Mouse (Mus musculus) left cerebral cortex, postnatal 36 days (tissue): ENCODE measurements around the gene Gm47985. TPM values are rescaled to one million over a fixed set of nuclear protein-coding genes. Genes with fewer than 3 reads are reported as not detected.
"Not testable (repeated sequence)": the region's sequence is repeated elsewhere in the genome, so short reads cannot be mapped to it uniquely, and the experiment has no call there.

Experiments used
- DNase-seq, 2 experiments: peaks; one replicate each; pipeline ENCODE4 v3.0.0; 2021 to 2022; ENCODE audit warnings: low spot score in 2 of 2, mixed read lengths in 1 of 2
- intact Hi-C: fragments of 180-260 bp; cut with DNase I; formaldehyde crosslinking; loops from one replicate; pipeline ENCODE4 v1.15.1; 2025
- total RNA-seq, 2 experiments: library from RNA; stranded (reverse); gene quantifications; 2 replicates each; pipeline ENCODE4 v1.2.3; 2021

Gene Gm47985
- total RNA-seq, result not detected

- intact Hi-C loops, DNase-seq: not testable (repeated sequence)
Observed at GRCm38 (mm10) chr1:151182266-151182665, at the start of gene Gm47985. Gm47985 (plus strand) TSS chr1:151182537.

GRCm38 (mm10) chr1:151132686-151133085, 49.7 kb upstream of the Gm47985 start:
- DNase-seq, result no peak
- intact Hi-C loops, result no loop called here

- intact Hi-C loops, result no loop called here
- peak; percentile 8 to 17 for DNase-seq
Observed at GRCm38 (mm10) chr1:151138388-151138787, 43.9 kb upstream of the Gm47985 start.

GRCm38 (mm10) chr1:151140956-151141355, 41.4 kb upstream of the Gm47985 start:
- DNase-seq, result no peak
- intact Hi-C loops, result no loop called here

- intact Hi-C loops, result no loop called here
- DNase-seq, result no peak
Observed at GRCm38 (mm10) chr1:151144471-151145146, 37.7 kb upstream of the Gm47985 start.

- no peak for DNase-seq
- intact Hi-C loops, result no loop called here
Observed at GRCm38 (mm10) chr1:151147801-151148200, 34.5 kb upstream of the Gm47985 start.

GRCm38 (mm10) chr1:151150211-151150610, 32.1 kb upstream of the Gm47985 start:
- intact Hi-C loops, result no loop called here
- DNase-seq, result no peak

GRCm38 (mm10) chr1:151151089-151151488, 31.2 kb upstream of the Gm47985 start:
- no peak for DNase-seq
- intact Hi-C loops, result no loop called here

- no peak for DNase-seq
- intact Hi-C loops, result no loop called here
Observed at GRCm38 (mm10) chr1:151153056-151153652, 29.2 kb upstream of the Gm47985 start.

GRCm38 (mm10) chr1:151154131-151154530, 28.2 kb upstream of the Gm47985 start:
- intact Hi-C loops, DNase-seq: not testable (repeated sequence)

GRCm38 (mm10) chr1:151156129-151156528, 26.2 kb upstream of the Gm47985 start:
- intact Hi-C loops, result no loop called here
- no peak for DNase-seq

- DNase-seq, result no peak
- intact Hi-C loops, result no loop called here
Observed at GRCm38 (mm10) chr1:151156777-151157632, 25.3 kb upstream of the Gm47985 start.

GRCm38 (mm10) chr1:151157963-151158856, 24.1 kb upstream of the Gm47985 start:
- intact Hi-C loops, result no loop called here
- DNase-seq, result no peak

- intact Hi-C loops, result no loop called here
- DNase-seq, result no peak
Observed at GRCm38 (mm10) chr1:151158857-151159510, 23.4 kb upstream of the Gm47985 start.

GRCm38 (mm10) chr1:151166031-151166430, 16.3 kb upstream of the Gm47985 start:
- intact Hi-C loops, result loop anchor here (10.0 kb wide), 1 partner anchor 179 kb away; the partner anchor contains the start of gene Ivns1abp
- DNase-seq, result no peak

GRCm38 (mm10) chr1:151167297-151168047, 14.9 kb upstream of the Gm47985 start:
- no peak for DNase-seq
- intact Hi-C loops, result loop anchor here (10.0 kb wide), 1 partner anchor 177 kb away; the partner anchor contains the start of gene Ivns1abp

- intact Hi-C loops, result loop anchor here (10.0 kb wide), 1 partner anchor 176 kb away; the partner anchor contains the start of gene Ivns1abp
- no peak for DNase-seq
Observed at GRCm38 (mm10) chr1:151168637-151169036, 13.7 kb upstream of the Gm47985 start.
